Mouse (Mus musculus): ENCODE measurements around the gene Cep19.
A peak's percentile ranks its signal among the peaks of the same experiment; 100 is the strongest.

The Cep19 gene

GRCm38 (mm10) chr16:32107342-32108045, 7.9 kb downstream of the Cep19 start:
- DNase-seq (ENCODE audit: inconsistent ontology term), result no peak

GRCm38 (mm10) chr16:32108170-32108569, 8.6 kb downstream of the Cep19 start:
- DNase-seq (ENCODE audit: inconsistent ontology term), result no peak

- no peak for DNase-seq (ENCODE audit: inconsistent ontology term)
Measured at GRCm38 (mm10) chr16:32108578-32108977, 9.0 kb downstream of the Cep19 start.

DNA sequence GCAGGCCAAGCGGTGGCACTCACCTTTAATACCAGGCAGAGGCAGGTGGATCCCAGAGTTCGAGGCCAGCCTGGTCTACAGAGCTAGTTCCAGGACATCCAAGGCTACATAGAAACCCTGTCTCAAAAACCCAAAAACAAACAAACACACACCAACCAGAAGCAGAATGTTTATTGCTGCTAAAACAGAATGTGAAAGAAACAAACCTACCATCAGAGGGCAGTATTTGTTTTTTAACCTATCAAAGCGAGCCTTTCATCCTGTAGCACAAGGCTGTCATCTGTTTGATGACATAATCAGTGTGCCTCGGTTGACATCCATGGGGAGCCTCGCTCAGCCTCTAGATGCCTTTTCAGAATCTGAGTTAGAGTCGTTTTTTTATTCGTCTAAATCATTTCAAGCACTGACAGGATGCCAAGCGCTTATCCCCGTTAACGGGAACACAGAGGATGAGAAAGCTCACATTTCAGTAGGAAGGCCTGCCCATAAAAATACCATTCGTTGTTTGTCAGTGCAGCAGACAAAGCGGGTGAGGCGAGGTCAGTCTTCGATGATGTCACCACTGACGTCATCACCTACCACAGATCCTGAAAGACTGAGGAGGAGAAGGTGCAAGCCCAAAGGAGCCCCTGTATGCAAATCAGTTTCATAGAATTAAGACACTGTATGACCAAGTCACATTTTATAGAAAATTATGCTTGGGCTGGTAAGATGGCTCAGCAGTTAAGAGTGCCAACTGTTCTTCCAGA, 11.5 kb downstream of the Cep19 start:
- no peak for DNase-seq (ENCODE audit: inconsistent ontology term)

- DNase-seq (ENCODE audit: inconsistent ontology term), result no peak
Measured at GRCm38 (mm10) chr16:32113541-32114218, 14.1 kb downstream of the Cep19 start.

DNA sequence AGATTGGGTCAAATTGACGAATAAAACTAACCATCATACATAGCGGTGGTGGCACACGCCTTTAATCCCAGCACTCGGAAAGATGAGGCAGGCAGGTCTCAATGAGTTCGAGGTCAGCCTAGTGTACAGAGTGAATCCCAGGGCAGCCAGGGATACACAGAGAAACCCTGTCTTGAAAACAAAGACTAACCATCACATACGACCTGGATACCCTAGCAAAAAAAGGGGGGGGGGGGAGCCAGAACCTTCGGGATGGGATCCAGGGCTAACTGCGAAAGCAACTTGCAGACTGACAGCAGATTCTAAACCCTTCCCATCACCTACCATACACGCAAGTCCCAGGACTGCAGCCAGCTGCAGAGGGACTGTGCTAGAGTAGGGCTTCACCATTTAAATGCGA, 14.8 kb downstream of the Cep19 start:
- DNase-seq (ENCODE audit: inconsistent ontology term), result no peak

- peak; percentile 65 for DNase-seq (ENCODE audit: inconsistent ontology term)
Measured at GRCm38 (mm10) chr16:32114968-32115695, 15.5 kb downstream of the Cep19 start.

DNA sequence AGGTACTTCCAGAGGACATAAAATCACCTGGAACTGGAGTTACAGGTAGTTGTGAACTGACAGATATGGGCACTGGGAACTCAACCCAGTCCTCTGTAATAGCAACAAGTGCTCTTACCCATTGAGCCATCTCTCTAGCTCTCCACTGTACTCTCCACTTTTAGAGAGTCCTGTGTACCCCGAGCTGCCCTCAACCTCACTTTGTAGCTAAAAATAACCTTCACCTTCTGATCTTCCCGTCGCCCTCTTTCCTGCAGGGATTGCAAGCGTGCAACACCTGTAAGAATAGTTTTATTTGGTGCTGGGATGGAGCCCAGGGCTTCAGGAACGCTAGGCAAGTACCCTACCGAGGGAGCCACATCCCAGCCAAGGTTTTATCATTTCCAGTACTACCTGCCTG, 16.2 kb downstream of the Cep19 start:
- no peak for DNase-seq (ENCODE audit: inconsistent ontology term)

- no peak for DNase-seq (ENCODE audit: inconsistent ontology term)
Measured at GRCm38 (mm10) chr16:32116186-32116585, 16.6 kb downstream of the Cep19 start.

GRCm38 (mm10) chr16:32120454-32120853, 20.9 kb downstream of the Cep19 start:
- DNase-seq (ENCODE audit: inconsistent ontology term), result no peak

- no peak for DNase-seq (ENCODE audit: inconsistent ontology term)
Measured at GRCm38 (mm10) chr16:32124020-32124419, 24.4 kb downstream of the Cep19 start.

DNA sequence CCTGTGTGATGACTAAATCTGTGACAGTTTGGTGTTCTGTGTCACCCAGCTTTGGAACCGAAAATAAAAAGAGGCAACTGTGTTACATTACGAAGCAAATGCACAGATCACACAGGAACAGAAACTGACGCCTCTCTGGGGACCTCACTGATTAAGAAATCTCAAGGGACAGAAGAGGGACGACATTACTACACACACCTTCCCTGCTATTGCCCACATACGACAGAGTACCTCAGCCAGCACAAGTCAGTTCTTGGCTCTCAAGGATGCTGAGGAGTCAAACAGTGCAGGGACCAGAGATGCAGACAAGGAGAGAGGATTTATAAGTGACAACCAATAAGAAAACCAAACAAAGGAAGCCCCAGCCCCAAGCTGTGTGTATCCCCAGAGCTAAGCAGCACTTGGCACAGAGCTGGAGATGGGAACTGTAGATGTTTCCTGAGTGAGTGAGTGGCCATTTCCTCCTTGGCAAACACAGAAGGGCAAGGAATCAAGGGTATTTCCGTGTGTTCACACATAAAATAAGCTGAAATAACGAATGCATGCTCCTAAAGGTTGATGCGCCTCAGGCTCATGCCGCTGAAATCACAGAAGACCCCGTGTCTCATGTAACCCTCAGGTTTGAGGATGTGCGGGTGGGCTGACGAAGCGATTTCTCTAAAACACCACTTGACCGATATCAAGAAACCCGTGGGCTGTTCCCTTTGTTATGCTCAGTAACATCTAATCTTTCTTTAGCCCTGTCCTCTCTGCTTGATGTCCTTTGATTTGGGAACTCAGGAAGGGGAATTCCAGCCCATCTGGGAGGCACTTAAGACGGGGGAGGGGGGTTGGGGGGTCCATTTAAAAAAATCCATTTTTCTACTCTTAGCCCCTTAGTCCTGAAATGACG, 25.1 kb downstream of the Cep19 start:
- no peak for DNase-seq (ENCODE audit: inconsistent ontology term)

DNA sequence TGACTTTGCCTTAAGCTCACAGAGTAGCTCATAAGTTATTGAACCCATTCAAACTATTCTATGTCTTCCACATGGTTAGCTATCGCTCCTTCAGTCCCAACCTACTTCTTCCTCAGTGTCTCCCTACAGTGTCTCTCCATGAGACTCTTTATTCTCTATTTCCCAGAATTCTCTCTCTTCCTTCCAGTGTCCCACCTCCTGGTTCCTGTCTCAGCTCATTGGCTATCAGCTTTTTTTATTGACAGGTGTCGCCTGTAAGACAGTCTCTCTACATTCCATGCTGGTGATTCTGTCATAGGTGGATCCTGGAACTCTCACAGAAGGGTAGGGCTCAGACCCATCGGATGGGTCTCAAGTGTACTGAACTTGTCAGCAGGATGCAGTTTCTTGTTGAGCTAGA, 25.8 kb downstream of the Cep19 start:
- DNase-seq (ENCODE audit: inconsistent ontology term), result no peak

DNA sequence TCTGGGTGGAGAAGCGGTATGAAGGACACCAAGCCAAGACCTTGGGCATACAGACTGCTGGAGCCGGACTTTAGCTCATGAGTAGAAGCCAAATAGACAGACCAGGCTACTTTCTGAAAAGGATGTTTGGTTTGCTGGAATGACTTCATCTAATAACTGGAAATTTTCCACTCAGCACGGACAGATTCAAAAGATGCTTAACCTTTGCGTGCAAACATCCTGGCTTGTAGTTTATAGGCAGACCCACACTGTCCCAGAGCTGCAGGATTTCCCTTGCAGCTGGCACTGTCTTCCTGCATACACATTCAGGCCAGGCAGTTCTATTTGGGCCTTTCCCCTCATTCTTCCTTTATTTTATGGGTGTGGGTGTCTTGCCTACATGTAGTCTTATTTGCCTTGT, 27.4 kb downstream of the Cep19 start:
- DNase-seq (ENCODE audit: inconsistent ontology term), result no peak

GRCm38 (mm10) chr16:32129449-32130189, 30.0 kb downstream of the Cep19 start:
- no peak for DNase-seq (ENCODE audit: inconsistent ontology term)

DNA sequence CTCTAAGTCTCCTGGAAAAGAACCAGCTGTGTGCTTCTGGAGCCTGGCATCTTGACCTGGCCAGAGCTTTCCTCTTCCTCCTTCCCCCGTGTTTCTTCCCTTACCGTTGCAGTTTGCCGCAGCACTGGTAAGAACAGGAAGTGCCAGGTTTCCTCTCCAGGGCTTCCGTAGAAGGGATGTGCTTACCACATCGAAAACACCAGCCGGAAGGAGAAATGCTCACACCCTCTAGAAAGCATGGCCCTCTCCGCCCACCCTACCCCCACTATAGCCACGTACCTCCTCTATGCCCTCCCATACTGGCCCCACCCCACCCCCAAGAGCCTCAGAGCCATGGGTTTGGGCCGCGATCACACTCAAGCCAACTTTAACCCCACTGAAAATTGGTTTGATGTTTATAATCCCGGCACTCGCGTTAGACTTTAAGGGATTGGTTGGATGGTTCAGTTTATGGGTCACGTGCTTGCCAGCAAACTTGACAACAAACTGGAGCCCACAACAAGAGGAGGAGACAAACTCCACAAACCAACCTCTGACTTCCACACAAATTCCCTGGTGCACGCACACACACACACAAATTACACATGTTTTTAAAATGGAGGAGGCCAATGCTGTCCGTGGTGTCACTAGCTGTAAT, 30.7 kb downstream of the Cep19 start:
- no peak for DNase-seq (ENCODE audit: inconsistent ontology term)

DNA sequence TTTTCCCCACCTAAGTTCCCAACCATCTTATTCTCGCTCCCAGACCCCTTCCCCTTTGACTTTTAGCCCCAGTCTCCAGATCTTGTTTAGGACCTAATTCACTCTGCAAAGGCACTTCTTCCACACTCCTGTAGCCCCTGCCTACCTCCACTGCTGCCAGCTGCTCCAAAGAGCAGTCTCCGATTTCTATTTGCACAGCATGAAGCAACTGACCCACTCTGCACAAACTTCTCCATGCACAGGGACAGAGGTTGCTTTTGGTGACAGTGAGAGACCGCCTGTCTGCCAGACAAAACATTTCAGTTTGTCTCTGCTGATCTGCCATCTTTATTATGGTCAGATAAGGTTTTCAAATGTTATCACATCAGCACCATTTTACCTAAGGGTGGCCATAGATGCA, 33.5 kb downstream of the Cep19 start:
- DNase-seq (ENCODE audit: inconsistent ontology term), result no peak

- no peak for DNase-seq (ENCODE audit: inconsistent ontology term)
Measured at GRCm38 (mm10) chr16:32135842-32136357, 36.3 kb downstream of the Cep19 start.

DNA sequence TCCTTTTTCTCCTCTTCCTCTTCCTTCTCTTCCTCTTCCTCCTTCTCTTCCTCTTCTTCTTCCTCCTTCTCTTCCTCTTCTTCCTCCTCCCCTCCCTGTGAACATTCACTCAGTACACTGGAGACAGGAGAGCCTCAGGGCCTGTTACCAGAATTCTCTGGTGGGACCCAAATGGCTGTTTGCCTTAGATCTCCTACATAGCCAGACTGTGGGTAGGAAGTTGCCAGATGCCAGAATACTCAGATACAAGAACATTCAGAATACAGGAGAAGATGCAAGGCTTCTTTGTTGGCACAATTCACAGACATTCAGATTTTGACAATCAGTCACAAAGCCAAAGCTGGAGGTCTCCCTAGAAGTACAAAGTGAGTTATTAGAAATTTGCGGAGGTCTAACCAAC, 39.4 kb downstream of the Cep19 start:
- no peak for DNase-seq (ENCODE audit: inconsistent ontology term)

GRCm38 (mm10) chr16:32143766-32144165, 44.2 kb downstream of the Cep19 start:
- no peak for DNase-seq (ENCODE audit: inconsistent ontology term)
